Mouse (Mus musculus): Measurements from ENCODE around the gene Plekha3. TPM values are rescaled to one million over a fixed set of nuclear protein-coding genes. Genes with fewer than 3 reads are reported as not detected.

The Plekha3 gene
- total RNA-seq, 1 experiment from 2014 or later = 25.3 TPM

DNA sequence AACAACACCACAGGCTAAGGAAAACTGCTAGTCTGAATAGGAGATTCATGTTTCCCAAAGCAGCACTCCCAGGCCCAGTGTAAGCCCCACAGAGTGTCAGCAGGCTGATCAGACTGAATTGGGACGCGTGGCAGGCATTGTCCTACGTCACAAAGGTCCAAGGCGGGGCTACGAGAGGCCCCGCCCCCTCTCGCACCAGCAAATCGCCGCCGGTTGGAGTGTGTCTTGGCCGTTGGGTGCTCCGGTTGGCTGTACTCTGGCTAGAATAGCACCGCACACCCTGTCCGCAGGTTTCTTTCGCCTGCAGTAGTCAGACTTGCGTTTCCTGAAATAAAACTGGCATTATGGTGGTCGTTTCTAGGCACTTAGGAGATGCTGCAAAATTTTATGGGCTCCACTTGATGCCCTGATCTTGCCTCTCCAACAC, 2.1 kb upstream of the Plekha3 start, which contains the start of gene Fkbp7:
Fkbp7 (minus strand) TSS at position 151 of the 427 bp plus-strand sequence.
- peak; percentile 89 to 90 for ATAC-seq (replicated peaks in 1 of 2; ENCODE audit: insufficient read depth in 1 of 2, low FRiP score in 2 of 2, low TSS enrichment in 1 of 2, low read depth in 1 of 2, poor library complexity in 2 of 2, severe bottlenecking in 2 of 2)

DNA sequence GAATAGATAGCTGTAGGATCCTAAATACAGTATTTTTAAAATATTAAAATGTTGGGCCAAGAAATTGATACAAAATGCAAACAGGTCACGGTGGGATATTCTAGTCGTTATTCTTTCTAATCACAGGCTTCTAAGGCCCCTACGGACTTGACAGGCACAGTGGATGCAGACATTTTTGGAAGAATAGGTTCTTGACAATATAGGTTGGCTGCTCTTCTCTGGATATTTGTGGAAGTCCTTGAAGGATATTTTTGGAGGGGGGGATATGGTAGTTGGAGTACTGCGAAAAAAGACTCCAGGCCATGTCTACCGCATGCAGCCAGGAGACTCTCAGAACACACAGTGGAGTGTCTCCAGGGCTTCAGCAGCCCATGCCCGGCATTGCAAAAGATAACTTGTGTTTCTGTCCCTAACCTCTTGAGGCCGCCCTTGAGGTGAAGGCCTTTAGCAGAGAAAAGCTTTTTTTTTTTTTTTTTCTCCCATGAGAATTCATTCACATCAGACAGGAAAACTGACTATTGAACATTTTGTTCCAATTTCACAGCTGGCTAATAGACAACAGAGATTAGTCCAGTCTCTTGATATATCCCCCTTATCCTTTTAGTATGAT, 1.5 kb upstream of the Plekha3 start:
- peak; percentile 43 to 60; a peak in 3 of 4 replicates for ATAC-seq (replicated peaks in 1 of 2; ENCODE audit: insufficient read depth in 1 of 2, low FRiP score in 2 of 2, low TSS enrichment in 1 of 2, low read depth in 1 of 2, poor library complexity in 2 of 2, severe bottlenecking in 2 of 2)

DNA sequence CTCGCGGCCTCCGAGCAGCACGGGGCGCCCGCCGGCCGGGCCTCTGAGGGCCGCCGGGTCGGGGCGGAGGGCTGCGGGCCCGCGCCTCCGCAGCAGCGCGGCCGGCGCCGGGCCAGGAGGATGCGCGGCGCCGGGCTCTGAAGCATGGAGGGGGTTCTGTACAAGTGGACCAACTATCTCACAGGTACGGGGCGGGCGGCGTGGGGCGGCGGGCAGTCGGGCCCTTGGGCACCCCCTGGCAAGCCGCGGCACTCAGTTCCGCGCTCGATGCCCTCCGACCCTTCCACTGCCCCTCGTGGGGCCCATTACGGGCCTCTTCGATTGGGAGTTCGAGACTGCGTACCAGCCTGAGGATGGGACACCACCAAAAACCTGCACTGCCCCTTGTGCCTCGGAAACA, 370 bp downstream of the Plekha3 start:
- ATAC-seq (replicated peaks in 1 of 2; ENCODE audit: insufficient read depth in 1 of 2, low FRiP score in 2 of 2, low TSS enrichment in 1 of 2, low read depth in 1 of 2, poor library complexity in 2 of 2, severe bottlenecking in 2 of 2) = no peak

DNA sequence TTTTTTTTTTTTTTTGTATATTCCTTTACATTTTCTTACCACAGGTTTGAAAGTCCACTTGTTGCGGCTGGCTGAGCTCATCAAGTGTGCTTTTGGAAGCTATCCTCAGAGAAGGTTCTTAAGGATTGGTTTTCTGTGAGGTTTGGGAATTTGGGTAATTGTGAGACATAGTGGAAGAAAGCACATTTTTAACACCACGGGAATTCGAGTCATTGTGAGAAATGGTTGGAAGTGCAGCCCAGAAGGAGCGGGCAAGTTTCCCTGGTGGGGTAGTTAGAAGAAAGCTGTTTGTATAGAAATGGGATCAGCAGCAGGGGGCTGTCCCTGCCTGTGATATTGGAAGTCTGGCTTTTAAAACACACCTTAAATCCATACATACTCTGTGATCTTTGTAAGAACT, 868 bp downstream of the Plekha3 start:
- ATAC-seq (replicated peaks in 1 of 2; ENCODE audit: insufficient read depth in 1 of 2, low FRiP score in 2 of 2, low TSS enrichment in 1 of 2, low read depth in 1 of 2, poor library complexity in 2 of 2, severe bottlenecking in 2 of 2) = no peak

DNA sequence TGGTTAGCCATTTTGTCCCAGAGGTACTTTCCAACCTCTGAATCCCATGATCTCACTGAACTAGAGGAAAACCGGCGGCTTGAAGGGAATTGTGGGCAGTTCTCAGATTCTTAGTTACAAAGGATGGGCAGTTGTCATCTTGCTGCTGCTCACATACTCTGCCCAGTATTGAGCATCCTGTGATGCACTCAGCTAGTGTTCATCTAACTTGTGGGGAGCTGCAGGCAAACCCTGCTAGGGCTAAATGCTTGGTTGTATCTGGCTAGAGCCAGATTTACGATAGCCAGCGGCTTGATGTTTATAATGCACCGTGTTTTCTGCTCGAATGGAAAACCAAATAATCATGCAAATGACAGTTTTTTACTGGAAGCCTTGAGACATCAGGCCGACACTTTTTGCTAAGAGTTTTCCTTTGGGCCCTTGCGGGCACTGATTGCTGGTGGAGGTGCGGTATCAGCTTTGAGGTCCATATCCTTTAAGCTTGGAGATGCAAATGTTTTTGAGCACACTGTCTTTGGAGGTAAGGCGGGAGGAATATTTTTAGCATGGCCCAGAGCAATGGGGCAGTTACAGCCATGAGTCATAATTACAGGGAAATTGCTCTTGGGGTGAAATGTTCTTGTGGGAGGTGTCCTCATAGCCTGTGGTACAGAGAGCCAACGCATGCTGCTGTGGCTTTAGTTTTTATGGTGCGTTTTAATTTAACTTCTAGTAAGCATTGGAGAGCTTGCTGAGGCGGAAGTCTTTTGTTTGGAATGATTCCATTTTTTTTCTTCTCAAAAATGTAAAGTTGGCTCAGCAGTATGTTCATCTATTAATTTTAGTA, 1.5 kb downstream of the Plekha3 start:
- ATAC-seq (replicated peaks in 1 of 2; ENCODE audit: insufficient read depth in 1 of 2, low FRiP score in 2 of 2, low TSS enrichment in 1 of 2, low read depth in 1 of 2, poor library complexity in 2 of 2, severe bottlenecking in 2 of 2) = no peak

DNA sequence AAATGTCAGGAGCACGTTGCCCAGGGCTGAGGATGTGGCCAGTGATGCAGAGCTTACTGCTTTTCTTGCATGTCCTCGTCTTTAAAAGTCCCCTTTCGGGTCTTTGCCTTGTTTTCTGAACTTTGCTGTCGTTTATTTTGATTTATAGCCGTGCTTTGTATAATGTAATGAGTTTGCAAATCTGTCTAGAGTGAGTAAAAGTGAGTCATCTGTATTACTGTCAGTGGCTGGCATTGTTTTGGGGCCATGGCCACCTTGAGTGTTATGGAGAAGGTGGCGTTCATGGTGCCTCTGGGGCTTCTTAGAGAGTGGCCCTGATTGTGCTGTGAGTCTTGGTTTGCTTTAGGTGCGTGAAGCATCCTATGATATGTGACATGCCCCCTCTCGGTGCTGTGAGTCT, 7.2 kb downstream of the Plekha3 start:
- ATAC-seq (replicated peaks in 1 of 2; ENCODE audit: insufficient read depth in 1 of 2, low FRiP score in 2 of 2, low TSS enrichment in 1 of 2, low read depth in 1 of 2, poor library complexity in 2 of 2, severe bottlenecking in 2 of 2) = no peak

DNA sequence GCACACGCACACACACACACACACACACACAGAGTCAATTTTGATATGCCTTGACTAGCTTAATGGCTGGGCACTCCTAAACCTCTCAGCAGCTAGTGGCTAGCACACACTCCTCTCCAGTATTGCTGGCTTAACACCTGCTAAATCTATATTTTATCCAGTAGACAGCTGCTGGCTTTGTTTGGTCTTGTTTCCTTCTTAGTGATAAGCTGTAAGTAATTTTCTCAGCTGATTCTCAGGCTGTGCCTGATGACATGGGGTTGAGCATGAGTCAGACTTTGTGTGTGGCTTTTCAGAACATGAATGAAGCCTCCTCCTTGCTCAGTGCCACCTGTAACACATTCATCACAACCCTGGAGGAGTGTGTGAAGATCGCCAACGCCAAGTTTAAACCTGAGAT, 11.9 kb downstream of the Plekha3 start:
- no peak for ATAC-seq (replicated peaks in 1 of 2; ENCODE audit: insufficient read depth in 1 of 2, low FRiP score in 2 of 2, low TSS enrichment in 1 of 2, low read depth in 1 of 2, poor library complexity in 2 of 2, severe bottlenecking in 2 of 2)

DNA sequence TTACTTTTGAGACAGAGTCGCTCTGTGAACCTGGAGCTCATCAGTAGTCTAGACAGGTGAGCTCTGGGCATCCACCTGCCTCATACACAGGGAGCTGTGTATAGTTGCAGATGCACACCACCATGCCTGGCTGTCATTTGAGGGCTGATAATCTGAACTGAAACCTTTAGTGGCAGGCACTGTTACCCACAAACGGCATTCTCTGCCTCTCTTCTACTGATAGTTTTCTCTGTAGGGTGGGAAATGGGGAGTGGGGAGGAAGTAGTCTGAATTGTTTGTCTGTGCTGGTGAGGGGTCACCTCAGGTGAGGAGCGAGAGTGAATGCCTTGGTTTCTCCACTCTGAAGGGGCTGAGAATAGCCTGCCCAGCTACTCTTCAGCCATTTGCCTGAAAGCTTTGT, 12.5 kb downstream of the Plekha3 start:
- ATAC-seq (replicated peaks in 1 of 2; ENCODE audit: insufficient read depth in 1 of 2, low FRiP score in 2 of 2, low TSS enrichment in 1 of 2, low read depth in 1 of 2, poor library complexity in 2 of 2, severe bottlenecking in 2 of 2) = no peak

DNA sequence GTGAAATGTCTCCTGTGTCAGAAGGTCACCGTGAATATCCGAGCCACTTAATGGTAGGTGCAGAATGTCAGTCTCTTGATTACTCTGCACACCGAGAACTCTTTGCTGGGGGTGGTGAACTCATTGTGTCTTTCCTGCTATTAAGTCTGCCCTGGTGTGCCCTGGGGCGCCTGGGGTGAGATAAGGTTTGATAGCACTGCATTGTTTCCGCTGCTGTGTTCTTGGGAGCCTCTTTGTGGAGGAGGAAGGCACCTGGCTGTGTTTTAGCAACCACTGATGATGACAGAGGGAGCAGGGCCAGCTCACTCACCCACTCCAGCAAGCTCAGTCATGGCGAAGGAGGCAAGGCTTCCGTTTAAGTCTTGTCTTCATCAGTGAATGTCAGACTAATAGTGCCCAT, 13.1 kb downstream of the Plekha3 start:
- ATAC-seq (replicated peaks in 1 of 2; ENCODE audit: insufficient read depth in 1 of 2, low FRiP score in 2 of 2, low TSS enrichment in 1 of 2, low read depth in 1 of 2, poor library complexity in 2 of 2, severe bottlenecking in 2 of 2) = no peak

DNA sequence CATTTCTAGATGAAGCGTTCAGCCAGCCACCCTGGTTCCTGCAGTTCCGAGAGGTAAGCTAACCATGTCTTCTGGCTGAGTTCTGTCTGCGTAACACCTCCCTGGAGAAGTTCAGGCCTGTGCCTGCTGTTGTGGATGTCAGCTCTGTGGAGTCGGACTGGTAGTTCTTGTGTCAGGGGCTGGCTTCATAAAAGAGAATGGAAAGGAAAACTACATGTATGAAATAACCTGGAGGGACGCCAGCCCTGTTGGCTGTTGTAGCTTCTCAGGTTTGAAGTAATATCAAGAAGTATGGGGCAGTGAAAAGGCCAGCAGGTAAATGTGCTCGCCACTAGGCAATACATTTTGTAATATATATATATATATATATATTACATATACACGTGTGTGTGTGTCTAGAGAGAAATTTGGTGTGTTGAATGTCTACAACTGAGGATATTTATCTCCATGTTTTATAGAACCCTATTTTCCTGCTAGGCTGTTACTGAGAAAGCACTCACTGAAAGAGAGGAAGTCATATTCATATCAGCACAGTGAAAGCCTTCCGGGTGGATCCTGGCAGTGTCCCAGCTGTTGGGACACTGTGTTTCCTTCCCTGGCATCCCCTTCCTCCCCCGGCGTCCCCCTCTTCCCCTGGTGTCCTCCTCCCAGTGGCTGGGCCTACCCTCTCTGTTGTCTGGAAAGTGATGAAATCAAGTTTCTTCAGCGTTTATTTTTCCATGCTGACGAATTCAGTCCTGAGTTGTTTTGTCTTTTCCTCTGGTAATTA, 15.5 kb downstream of the Plekha3 start:
- peak; percentile 82 to 83; a peak in 3 of 4 replicates for ATAC-seq (replicated peaks in 1 of 2; ENCODE audit: insufficient read depth in 1 of 2, low FRiP score in 2 of 2, low TSS enrichment in 1 of 2, low read depth in 1 of 2, poor library complexity in 2 of 2, severe bottlenecking in 2 of 2)

DNA sequence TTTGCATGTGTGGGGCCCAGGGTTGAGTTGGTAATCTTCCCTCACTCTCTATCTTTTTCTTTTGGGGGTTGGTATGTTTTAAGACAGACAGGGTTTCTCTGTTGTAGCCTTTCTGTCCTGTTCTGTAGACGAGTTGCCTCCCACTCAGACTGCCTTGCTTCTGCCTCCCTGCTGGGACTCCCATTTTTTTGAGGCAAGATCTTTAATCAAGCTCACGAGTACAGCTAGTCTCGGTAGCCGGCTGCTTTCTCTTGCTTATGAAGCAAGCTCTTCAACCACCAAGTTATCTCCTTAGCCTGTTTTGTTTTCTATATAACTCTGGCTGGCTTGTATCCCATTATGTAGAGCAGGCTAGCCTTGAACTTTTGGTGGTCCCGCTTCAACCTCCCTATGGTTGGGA, 18.7 kb downstream of the Plekha3 start:
- no peak for ATAC-seq (replicated peaks in 1 of 2; ENCODE audit: insufficient read depth in 1 of 2, low FRiP score in 2 of 2, low TSS enrichment in 1 of 2, low read depth in 1 of 2, poor library complexity in 2 of 2, severe bottlenecking in 2 of 2)

DNA sequence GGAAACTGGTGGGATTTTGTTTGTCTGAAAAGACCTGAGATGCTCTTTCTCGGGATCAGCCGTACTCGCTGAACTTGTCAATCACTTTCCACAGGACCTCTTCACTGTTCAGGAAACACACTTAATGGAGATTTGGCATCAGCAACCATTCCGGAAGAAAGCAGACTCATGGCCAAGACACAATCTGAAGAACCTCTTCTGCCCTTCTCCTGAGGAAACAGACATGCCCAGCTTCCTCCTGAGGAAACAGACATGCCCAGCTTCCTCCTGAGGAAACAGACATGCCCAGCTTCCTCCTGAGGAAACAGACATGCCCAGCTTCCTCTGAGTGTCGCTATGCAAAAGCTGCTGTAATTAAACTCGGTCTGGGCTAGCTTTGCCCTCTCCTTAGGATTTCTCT, 20.2 kb downstream of the Plekha3 start:
- peak; percentile 47 to 48; a peak in 3 of 4 replicates for ATAC-seq (replicated peaks in 1 of 2; ENCODE audit: insufficient read depth in 1 of 2, low FRiP score in 2 of 2, low TSS enrichment in 1 of 2, low read depth in 1 of 2, poor library complexity in 2 of 2, severe bottlenecking in 2 of 2)

DNA sequence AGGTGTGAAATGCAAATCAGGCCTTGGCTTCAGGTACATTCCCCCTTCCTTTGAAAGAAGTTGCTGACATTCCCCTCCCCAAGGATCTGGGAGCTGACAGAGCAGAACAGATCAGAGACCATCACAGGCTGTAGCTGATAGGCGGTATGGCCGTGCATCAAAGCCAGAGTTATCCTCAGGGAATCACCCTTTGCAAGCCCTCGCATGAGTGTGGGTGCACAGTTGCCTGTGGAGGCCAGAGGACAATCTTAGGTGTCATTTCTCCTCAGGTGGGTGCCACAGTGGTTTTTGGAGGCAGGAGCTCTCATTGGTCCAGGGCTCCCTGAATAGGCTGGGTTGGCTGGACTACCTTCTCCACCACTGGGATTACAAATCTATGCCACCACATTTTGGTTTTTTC, 27.1 kb downstream of the Plekha3 start:
- ATAC-seq (replicated peaks in 1 of 2; ENCODE audit: insufficient read depth in 1 of 2, low FRiP score in 2 of 2, low TSS enrichment in 1 of 2, low read depth in 1 of 2, poor library complexity in 2 of 2, severe bottlenecking in 2 of 2) = no peak

DNA sequence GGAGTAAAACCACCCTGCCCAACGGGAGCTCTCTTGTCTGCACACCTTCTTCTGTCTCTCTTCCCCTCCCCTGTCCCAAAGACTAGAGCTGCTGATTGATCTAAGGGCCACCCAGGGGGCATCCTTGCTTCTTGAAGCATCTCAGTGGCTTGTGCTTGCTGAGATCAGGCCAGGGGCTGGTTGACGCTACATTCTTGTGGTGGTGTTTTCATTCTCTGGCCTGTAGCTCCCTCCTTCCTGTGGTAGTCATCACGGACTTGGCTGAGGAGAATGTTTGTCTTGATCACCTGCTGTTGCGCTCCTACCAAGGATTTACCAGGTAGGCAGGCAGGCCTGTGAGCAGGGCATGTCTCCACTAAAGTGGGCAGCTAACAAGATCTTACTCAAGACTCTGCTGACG, 27.7 kb downstream of the Plekha3 start:
- ATAC-seq (replicated peaks in 1 of 2; ENCODE audit: insufficient read depth in 1 of 2, low FRiP score in 2 of 2, low TSS enrichment in 1 of 2, low read depth in 1 of 2, poor library complexity in 2 of 2, severe bottlenecking in 2 of 2) = no peak

DNA sequence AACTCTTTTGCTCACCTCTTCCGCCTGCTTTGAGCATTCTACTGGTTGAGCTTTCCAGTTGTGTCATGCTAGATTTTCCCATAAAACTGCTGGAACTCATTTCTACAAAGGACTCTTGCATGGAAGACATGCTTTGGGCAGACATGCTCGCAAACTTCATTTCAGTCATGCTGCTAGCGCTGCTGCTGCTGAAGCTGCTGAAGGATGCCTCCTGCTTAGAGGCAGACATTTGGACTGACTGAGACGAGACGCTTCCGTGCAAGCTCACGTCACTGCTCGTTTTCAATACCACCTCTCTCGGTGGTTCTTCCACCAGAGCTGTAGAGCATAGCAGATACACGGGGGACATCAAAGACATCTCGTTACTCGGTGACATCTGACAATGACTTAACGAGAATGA, 30.6 kb downstream of the Plekha3 start:
- ATAC-seq (replicated peaks in 1 of 2; ENCODE audit: insufficient read depth in 1 of 2, low FRiP score in 2 of 2, low TSS enrichment in 1 of 2, low read depth in 1 of 2, poor library complexity in 2 of 2, severe bottlenecking in 2 of 2) = no peak

DNA sequence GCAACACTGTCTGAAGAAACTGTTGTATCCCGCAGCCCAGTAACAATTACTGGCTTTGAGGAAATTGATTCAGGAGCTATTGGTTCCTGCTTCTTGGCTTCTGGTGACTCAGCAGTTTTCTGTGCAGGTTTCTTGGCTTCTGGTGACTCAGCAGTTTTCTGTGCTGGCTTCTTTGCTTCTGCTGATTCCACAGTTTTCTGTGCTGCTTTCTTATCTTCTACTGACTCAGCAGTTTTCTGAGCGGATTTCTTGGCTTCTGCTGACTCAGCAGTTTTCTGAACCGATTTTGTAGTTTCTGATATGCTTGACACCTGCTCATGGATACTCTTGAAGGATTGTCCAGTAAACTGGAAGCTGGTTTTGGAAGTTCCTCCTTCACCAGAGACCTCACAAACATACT, 33.4 kb downstream of the Plekha3 start:
- ATAC-seq (replicated peaks in 1 of 2; ENCODE audit: insufficient read depth in 1 of 2, low FRiP score in 2 of 2, low TSS enrichment in 1 of 2, low read depth in 1 of 2, poor library complexity in 2 of 2, severe bottlenecking in 2 of 2) = no peak

DNA sequence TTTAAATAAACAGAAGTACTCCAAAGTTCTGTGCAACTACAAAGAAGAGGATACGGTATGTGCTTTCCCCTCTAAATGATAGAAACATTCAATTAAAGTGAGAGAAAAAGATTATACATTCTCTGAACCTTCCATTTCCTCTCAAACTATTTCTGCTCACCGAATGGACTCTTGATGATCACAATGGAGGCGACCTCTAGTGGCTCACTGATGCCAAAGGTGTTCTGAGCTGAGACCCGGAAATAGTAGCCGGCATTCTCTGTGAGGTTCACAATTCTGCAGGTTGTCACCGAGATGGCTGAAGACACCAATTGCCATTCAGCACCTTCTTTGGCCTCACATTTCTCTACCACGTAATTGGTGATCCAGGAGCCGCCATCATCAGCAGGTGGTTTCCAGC, 39.9 kb downstream of the Plekha3 start:
- no peak for ATAC-seq (replicated peaks in 1 of 2; ENCODE audit: insufficient read depth in 1 of 2, low FRiP score in 2 of 2, low TSS enrichment in 1 of 2, low read depth in 1 of 2, poor library complexity in 2 of 2, severe bottlenecking in 2 of 2)

DNA sequence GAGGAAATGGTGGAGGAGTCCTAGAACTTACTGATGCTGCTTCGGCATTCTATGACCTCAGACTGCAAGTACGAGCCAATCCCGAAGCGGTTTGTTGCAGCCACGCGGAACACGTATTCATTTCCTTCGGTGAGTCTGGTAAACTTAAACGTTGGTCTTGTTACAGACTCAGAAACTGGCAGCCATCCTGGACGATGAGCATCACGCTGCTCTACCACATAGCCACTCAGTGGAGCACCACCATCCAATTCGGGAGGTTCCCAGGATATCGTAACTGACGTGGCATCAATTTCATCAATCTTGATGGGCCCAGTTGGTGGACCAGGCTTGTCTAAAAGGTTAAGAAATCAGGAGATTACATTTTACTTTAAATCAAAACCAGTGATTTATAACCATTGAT, 44.6 kb downstream of the Plekha3 start:
- ATAC-seq (replicated peaks in 1 of 2; ENCODE audit: insufficient read depth in 1 of 2, low FRiP score in 2 of 2, low TSS enrichment in 1 of 2, low read depth in 1 of 2, poor library complexity in 2 of 2, severe bottlenecking in 2 of 2) = no peak
